Mouse (Mus musculus) heart, embryonic 14.5 days (tissue): ENCODE measurements around the gene Col6a3. TPM values are rescaled to one million over a fixed set of nuclear protein-coding genes. Genes with fewer than 3 reads are reported as not detected.

Experiments used
- ATAC-seq: fragments of 200-750 bp; cut with Nextera tagmentation; 2 replicates; pipeline ENCODE4 v1.8.0; 2017; ENCODE audit warnings: low read depth, moderate TSS enrichment; ENCODE audit not compliant: insufficient number of reproducible peaks, insufficient read depth, low FRiP score
- H3K27ac ChIP-seq, 2 experiments: fragments of 200-500 bp in 1 of 2; fragments of 300-500 bp in 1 of 2; sonication (generic) in 1 of 2; replicated peaks in 1 of 2; 2 replicates each; pipeline ENCODE4 v1.5.1; 2012 to 2014; ENCODE audit warnings: low read depth in 2 of 2, low read length in 2 of 2, control low read depth in 1 of 2, mild to moderate bottlenecking in 1 of 2, mixed read lengths in 1 of 2; ENCODE audit not compliant: control insufficient read depth in 1 of 2, insufficient read depth in 1 of 2
- H3K27me3 ChIP-seq: fragments of 300-500 bp; sonication (generic); 2 replicates; pipeline ENCODE4 v1.6.1; 2014; ENCODE audit warnings: mild to moderate bottlenecking, low read length, control low read depth; ENCODE audit not compliant: control insufficient read depth, insufficient read depth
- H3K36me3 ChIP-seq: fragments of 300-500 bp; sonication (generic); 2 replicates; pipeline ENCODE4 v1.6.1; 2014; ENCODE audit warnings: mild to moderate bottlenecking, control low read depth, low read length, mixed read lengths; ENCODE audit not compliant: control insufficient read depth, insufficient read depth
- H3K4me1 ChIP-seq, 2 experiments: fragments of 200-500 bp in 1 of 2; fragments of 300-500 bp in 1 of 2; sonication (generic) in 1 of 2; 2 replicates each; pipeline ENCODE4 v1.6.1; 2012 to 2014; ENCODE audit warnings: low read length in 2 of 2, control low read depth in 1 of 2, mixed read lengths in 1 of 2; ENCODE audit not compliant: control insufficient read depth in 2 of 2, insufficient read depth in 2 of 2
- H3K4me2 ChIP-seq: fragments of 300-500 bp; sonication (generic); 2 replicates; pipeline ENCODE4 v1.6.1; 2014; ENCODE audit warnings: mild to moderate bottlenecking, low read length
- H3K4me3 ChIP-seq, 2 experiments: fragments of 200-500 bp in 1 of 2; fragments of 300-500 bp in 1 of 2; sonication (generic) in 1 of 2; 2 replicates each; pipeline ENCODE4 v1.5.1; 2012 to 2014; ENCODE audit warnings: low read length in 2 of 2, mild to moderate bottlenecking in 2 of 2, control low read depth in 1 of 2, low read depth in 1 of 2, moderate library complexity in 1 of 2; ENCODE audit not compliant: control insufficient read depth in 1 of 2, insufficient read depth in 1 of 2
- H3K9ac ChIP-seq: fragments of 300-500 bp; sonication (generic); 2 replicates; pipeline ENCODE4 v1.6.1; 2014; ENCODE audit warnings: mild to moderate bottlenecking, low read length
- H3K9me3 ChIP-seq: fragments of 300-500 bp; sonication (generic); 2 replicates; pipeline ENCODE4 v1.6.1; 2016; ENCODE audit warnings: low read length, control low read depth; ENCODE audit not compliant: control insufficient read depth
- WGBS: fragments of 180-500 bp; shearing (Covaris S2); extraction: QIAGEN DNeasy Blood & Tissue Kit; methylation state at CpG from one replicate; pipeline ENCODE4 v1.1.7; 2014; 5-methylcytosine and 5-hydroxymethylcytosine counted together
- polyA plus RNA-seq: library from polyadenylated mRNA; unstranded; fragments of >200 nt; fragmentation: Nextera tagmentation; extraction: Ambion mirVana; gene quantifications from 2 replicates; pipeline ENCODE4 v1.2.1, GENCODE M21; 2014

Gene Col6a3
- polyA plus RNA-seq, 1 experiment from 2014 or later, result 22.0 TPM

GRCm38 (mm10) chr1:90771172-90771571 is 72.6 kb downstream of the Col6a3 start:
- Histone ChIP-seq H3K4me3 (no peak overlapping the region), H3K36me3 (0 out of 2 replicates have a peak, but pooled peaks cover 8% of the 10 kb centered on the region), H3K9ac (no peak overlapping the region), H3K9me3 (no peaks in the 10 kb centered on the region), H3K4me2 (no peak overlapping the region), H3K4me1 (peaks cover 3% of the 10 kb centered on the region in 2 experiments; a peak in 2 of 4 replicates), H3K27ac (no peak overlapping the region), H3K27me3 (no peaks in the 10 kb centered on the region)
- no peak for ATAC-seq
- WGBS, result 66% methylated on average over 4 of the region's 4 CpGs

- Histone ChIP-seq H3K27me3 (no peaks in the 10 kb centered on the region), H3K9ac (no peak overlapping the region), H3K4me3 (no peak overlapping the region), H3K4me1 (no peaks in the 10 kb centered on the region), H3K4me2 (no peak overlapping the region), H3K27ac (no peak overlapping the region), H3K36me3 (0 out of 2 replicates have a peak, but pooled peaks cover 8% of the 10 kb centered on the region), H3K9me3 (no peaks in the 10 kb centered on the region)
- no peak for ATAC-seq
- WGBS, result 74% methylated on average over 7 of the region's 7 CpGs
These were observed 73.7 kb downstream of the Col6a3 start for GRCm38 (mm10) chr1:90770027-90770426.

GRCm38 (mm10) chr1:90769301-90769700 is 74.5 kb downstream of the Col6a3 start:
- Histone ChIP-seq H3K4me1 (no peaks in the 10 kb centered on the region), H3K9me3 (no peaks in the 10 kb centered on the region), H3K27ac (no peak overlapping the region), H3K4me3 (no peak overlapping the region), H3K9ac (no peak overlapping the region), H3K27me3 (no peaks in the 10 kb centered on the region), H3K36me3 (0 out of 2 replicates have a peak, but pooled peaks cover 8% of the 10 kb centered on the region), H3K4me2 (no peak overlapping the region)
- no peak for ATAC-seq
- WGBS, result 60% methylated on average over 7 of the region's 7 CpGs

- H3K9me3 ChIP-seq, result no peaks in the 10 kb centered on the region
- no peak overlapping the region for H3K27ac ChIP-seq
- no peak overlapping the region for H3K9ac ChIP-seq
- WGBS, result 59% methylated on average over 4 of the region's 4 CpGs
- peaks cover 18 to 25% of the 10 kb centered on the region in 2 experiments for H3K4me1 ChIP-seq
- no peak overlapping the region for H3K4me3 ChIP-seq
- ATAC-seq, result 0 out of 2 replicates have a peak, but pooled peaks have one; percentile 13
- H3K27me3 ChIP-seq, result no peaks in the 10 kb centered on the region
- no peaks in the 10 kb centered on the region for H3K36me3 ChIP-seq
- H3K4me2 ChIP-seq, result no peak overlapping the region
These were observed 85.6 kb downstream of the Col6a3 start for GRCm38 (mm10) chr1:90758091-90758673.

GRCm38 (mm10) chr1:90753869-90754563 is 89.8 kb downstream of the Col6a3 start:
- Histone ChIP-seq H3K27ac (peak overlapping the region; percentile 91 to 96), H3K27me3 (no peaks in the 10 kb centered on the region), H3K9me3 (no peaks in the 10 kb centered on the region), H3K4me1 (peaks cover 29 to 40% of the 10 kb centered on the region in 2 experiments), H3K36me3 (no peaks in the 10 kb centered on the region), H3K4me2 (peak overlapping the region; percentile 59), H3K9ac (peak overlapping the region; percentile 32), H3K4me3 (peak overlapping the region; percentile 10 to 16; a peak in 3 of 4 replicates)
- WGBS, result 13% methylated on average over 17 of the region's 17 CpGs
- ATAC-seq, result peak; percentile 67

GRCm38 (mm10) chr1:90751221-90751620 is 92.5 kb downstream of the Col6a3 start:
- Histone ChIP-seq H3K4me3 (no peak overlapping the region), H3K27ac (no peak overlapping the region), H3K36me3 (no peaks in the 10 kb centered on the region), H3K9ac (no peak overlapping the region), H3K9me3 (no peaks in the 10 kb centered on the region), H3K27me3 (no peaks in the 10 kb centered on the region), H3K4me2 (no peak overlapping the region), H3K4me1 (peaks cover 25 to 30% of the 10 kb centered on the region in 2 experiments)
- WGBS, result 31% methylated on average over 4 of the region's 4 CpGs
- ATAC-seq, result no peak

GRCm38 (mm10) chr1:90750169-90750568 is 93.6 kb downstream of the Col6a3 start:
- 61% methylated on average over 8 of the region's 8 CpGs for WGBS
- Histone ChIP-seq H3K9ac (no peak overlapping the region), H3K27ac (peak overlapping the region in 1 of 2 experiments; percentile 19; a peak in 1 of 4 replicates)

More at GRCm38 (mm10) chr1:90750169-90750568, 93.6 kb downstream of the Col6a3 start:
- Histone ChIP-seq H3K4me1 (peaks cover 25 to 30% of the 10 kb centered on the region in 2 experiments), H3K27me3 (no peaks in the 10 kb centered on the region), H3K9me3 (no peaks in the 10 kb centered on the region), H3K4me3 (no peak overlapping the region), H3K36me3 (no peaks in the 10 kb centered on the region), H3K4me2 (no peak overlapping the region)
- ATAC-seq, result no peak
